Mouse (Mus musculus) embryonic fibroblast, embryonic 13.5 days (primary cell): ENCODE results near the gene H13. TPM values are rescaled to one million over a fixed set of nuclear protein-coding genes. Genes with fewer than 3 reads are reported as not detected.

Experiments used
- H3K27ac ChIP-seq: 2 replicates; pipeline ENCODE4 v1.5.1; 2012; ENCODE audit warnings: low read length, control low read depth, inconsistent platforms; ENCODE audit not compliant: insufficient read depth
- H3K4me1 ChIP-seq: 2 replicates; pipeline ENCODE4 v1.6.1; 2011; ENCODE audit warnings: low read length; ENCODE audit not compliant: control insufficient read depth, insufficient read depth
- H3K4me3 ChIP-seq: 2 replicates; pipeline ENCODE4 v1.5.1; 2011; ENCODE audit warnings: mild to moderate bottlenecking, control low read depth, low read length; ENCODE audit not compliant: insufficient read depth
- CTCF ChIP-seq: IDR thresholded peaks from 2 replicates; pipeline ENCODE4 v1.5.1; 2011; ENCODE audit warnings: mild to moderate bottlenecking, control low read depth, low read length, moderate library complexity, borderline replicate concordance; ENCODE audit not compliant: insufficient read depth
- POLR2A ChIP-seq: IDR thresholded peaks from 2 replicates; pipeline ENCODE4 v1.6.1; 2011; ENCODE audit warnings: low read depth, mild to moderate bottlenecking, control low read depth, low read length, moderate library complexity
- polyA plus RNA-seq: library from polyadenylated mRNA; stranded (reverse); fragments of >200 nt; gene quantifications from 2 replicates; pipeline ENCODE4 v1.2.4, GENCODE M21; 2011; ENCODE audit warnings: low read depth; ENCODE audit not compliant: missing spikeins, insufficient read length

Gene H13
- polyA plus RNA-seq, 1 experiment, result 141 TPM

DNA sequence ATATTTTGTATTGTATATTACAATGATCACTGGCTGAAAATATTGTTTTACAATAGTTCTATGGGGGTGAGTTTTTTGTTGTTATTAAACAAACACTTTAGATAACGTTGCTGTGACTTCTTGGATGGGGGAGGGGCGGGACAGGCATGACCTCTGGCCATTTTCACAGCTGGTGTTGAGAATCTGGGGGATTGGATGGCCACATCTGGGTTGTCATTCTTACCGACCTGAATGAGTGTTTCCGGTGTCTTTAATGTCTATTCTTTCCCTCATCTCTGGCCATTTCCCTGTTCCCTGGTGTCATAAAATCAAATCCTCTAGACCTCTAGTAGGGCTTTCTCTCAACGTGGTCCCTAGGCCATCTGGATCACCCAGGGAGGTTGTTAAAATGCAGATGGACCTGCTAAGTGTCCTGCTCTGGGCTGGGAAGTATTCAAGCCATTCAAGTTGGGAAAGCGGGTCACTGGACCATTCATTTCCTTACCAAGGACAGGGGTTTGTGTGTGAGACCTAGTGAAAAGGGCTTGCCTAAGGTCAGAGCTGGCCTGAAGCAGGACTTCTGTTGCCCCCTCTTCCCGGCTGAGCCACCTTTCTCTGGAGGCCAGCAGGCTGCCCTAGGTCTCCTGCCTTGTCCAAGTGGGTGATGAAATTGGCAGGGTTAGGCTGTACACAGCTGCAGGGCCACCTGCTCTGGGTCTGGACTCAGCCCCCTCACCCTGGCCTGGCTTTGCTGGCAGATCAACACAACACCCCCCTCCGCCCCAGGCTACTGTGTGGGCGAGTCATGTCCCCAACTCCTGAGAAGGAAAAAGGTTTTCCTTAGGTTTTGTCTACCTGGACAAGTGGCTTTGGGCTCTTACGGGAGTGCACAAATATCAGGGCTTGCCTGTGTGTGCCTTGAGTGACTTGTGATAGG is 68.3 kb downstream of the H13 start:
- Histone ChIP-seq H3K4me1 (peaks cover 4% of the 10 kb centered on the region; the same call in 1 of the 2 replicates), H3K4me3 (peak overlapping the region; percentile 69), H3K27ac (peak overlapping the region; percentile 16)
- peak; percentile 39 for TF ChIP-seq POLR2A
- TF ChIP-seq CTCF, result no peak

DNA sequence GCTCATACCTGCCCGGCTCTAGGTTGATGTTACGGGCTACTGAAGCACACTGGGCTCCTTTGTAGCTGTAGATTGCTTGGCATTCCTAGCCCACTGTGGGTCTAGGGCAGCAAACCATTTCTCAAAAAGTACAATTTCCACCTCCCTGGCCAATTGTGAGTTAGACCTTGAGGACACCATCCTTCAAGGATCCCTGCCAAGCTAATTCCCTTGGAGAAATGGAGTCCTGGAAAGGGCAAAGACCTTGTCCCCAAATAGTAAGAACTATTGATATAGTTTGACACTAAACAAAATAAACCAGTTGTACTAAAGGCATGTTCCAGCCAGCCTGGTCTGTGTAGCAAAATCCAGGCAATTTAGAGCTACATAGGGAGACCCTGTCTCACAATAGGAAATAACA is 69.1 kb downstream of the H13 start:
- Histone ChIP-seq H3K27ac (peak overlapping the region; percentile 16), H3K4me1 (peaks cover 4% of the 10 kb centered on the region; the same call in 1 of the 2 replicates), H3K4me3 (peak overlapping the region; percentile 69)
- peak; percentile 10 for TF ChIP-seq POLR2A
- no peak for TF ChIP-seq CTCF

DNA sequence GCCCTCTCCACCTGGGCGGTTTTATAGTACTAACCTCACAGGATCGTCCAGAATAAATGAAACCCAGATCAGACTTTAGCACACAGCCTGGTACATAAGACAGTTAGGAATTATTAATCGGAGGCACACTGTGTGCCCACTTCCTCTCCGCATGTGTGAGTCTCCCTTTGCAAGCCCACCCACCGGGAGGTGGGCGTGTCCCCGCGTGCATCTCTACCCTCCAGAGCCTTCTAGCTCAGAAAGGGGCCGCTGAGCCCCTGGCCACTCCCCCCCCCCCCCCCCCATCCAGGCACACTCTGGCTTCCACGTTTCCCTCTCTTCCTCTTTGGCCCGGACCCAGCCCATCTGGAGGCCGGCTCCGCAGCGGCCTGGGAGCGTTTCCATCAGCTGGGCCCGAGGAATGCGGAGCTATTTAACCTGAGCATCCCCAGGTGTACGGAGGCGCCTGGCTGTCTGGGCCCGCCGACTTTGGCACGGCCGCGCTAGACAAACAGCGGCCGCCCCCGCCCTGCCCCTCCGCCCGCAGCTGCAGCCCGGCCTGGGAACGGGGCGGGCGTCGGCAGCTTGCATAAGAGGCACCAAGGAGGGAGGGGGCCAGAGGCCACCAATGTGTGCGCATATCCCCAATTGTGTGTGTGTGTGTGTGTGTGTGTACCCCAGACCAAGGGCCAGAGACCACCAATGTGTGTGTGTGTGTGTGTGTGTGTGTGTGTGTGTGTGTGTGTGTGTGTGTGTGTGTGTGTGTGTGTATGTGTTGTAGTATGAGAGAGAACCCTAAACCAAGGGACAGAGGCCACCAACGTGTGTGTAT is 70.0 kb downstream of the H13 start:
- TF ChIP-seq POLR2A, result peak; percentile 57
- TF ChIP-seq CTCF, result no peak

DNA sequence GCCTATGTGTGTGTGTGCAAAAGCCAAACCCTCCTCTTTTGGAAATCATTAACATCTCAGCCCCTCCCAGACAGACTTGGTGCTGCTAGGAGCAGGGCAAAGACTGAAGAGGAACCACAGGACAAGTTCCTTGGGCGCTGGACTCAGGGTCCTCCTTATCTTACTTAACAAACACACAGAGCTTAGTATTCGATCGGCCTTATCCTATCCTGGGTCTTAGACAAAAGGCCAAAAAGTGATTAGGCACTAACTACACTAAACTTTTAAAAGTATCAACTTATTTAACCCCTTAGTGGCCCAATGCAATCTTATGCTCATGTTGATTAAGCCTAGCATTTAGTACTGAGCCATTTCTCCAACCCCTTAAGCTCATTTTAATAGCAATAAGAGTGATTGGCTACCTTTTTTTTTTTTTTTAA is 70.6 kb downstream of the H13 start:
- Histone ChIP-seq H3K4me3 (no peak overlapping the region), H3K4me1 (peaks cover 4% of the 10 kb centered on the region; the same call in 1 of the 2 replicates), H3K27ac (peak overlapping the region; percentile 79)
- TF ChIP-seq CTCF (no peak), POLR2A (no peak)

More for the DNA sequence above, 70.0 kb downstream of the H13 start:
- Histone ChIP-seq H3K27ac (peak overlapping the region; percentile 79), H3K4me3 (0 out of 2 replicates have a peak overlapping the region, but pooled peaks have one; percentile 3), H3K4me1 (peaks cover 4% of the 10 kb centered on the region; the same call in 1 of the 2 replicates)

DNA sequence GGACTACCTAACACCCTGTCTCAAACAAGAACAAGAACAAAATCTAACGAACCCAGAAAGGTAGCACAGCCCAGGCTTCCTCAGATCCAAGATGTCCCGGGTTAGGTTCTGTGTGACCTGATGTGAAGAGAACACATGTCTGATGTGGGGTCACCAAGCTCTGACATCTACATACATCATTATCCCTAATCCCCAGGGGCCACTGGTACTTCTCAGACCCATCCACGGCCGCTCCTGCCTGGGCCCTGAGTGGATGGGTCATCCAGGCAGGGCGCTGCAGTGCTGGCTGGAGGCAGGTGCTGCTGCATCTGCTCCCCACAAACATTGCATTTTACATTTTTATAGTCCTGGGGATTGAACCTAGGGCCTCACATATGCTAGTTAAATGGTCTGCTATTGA is 71.2 kb downstream of the H13 start:
- Histone ChIP-seq H3K4me1 (peaks cover 4% of the 10 kb centered on the region; the same call in 1 of the 2 replicates), H3K27ac (no peak overlapping the region), H3K4me3 (no peak overlapping the region)
- no peak for TF ChIP-seq POLR2A

DNA sequence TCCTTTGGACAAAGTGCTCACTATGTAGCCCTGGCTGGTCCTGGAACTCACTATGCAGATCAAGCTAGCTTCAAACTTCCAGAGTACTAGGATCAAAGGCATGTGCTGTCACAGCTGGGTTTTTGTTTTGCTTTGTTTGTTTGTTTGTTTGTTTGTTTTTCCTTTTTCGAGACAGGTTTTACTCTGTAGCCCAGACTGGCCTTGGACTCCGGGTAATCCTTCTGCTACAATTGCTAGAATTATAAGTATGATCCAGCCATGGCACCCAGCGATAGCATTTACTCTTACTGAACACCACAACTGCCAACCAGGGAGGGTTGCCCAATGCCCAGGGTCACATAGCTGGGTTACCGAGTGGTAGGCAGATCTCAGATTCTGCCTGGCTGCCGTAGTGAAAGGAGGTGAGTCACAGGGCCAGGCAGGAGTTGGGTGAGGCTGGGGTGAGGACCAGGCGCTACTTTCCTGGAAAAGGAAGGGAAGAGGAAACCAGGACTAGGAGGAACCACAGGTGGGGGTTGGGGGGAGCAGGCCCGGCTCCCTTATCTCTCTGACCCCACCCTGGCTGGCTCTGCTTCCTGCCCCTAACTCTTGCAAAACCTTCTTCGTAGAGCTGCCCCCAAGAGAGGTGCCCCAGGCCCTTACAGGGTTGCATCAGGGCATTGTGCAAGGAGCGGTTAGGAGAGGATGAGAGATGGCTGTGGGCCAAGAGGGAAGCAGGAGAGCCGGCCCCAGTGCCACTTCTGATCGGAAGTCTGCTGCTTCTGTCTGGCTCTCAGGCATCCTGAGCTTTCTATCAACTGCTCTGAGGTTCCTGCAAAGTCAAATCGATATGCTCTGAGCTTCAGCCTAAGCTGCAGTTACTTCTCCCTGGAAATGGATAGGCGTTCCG is 72.1 kb downstream of the H13 start:
- Histone ChIP-seq H3K4me1 (peaks cover 4% of the 10 kb centered on the region; the same call in 1 of the 2 replicates), H3K27ac (peak overlapping the region; percentile 32), H3K4me3 (no peak overlapping the region)
- no peak for TF ChIP-seq POLR2A
- no peak for TF ChIP-seq CTCF

DNA sequence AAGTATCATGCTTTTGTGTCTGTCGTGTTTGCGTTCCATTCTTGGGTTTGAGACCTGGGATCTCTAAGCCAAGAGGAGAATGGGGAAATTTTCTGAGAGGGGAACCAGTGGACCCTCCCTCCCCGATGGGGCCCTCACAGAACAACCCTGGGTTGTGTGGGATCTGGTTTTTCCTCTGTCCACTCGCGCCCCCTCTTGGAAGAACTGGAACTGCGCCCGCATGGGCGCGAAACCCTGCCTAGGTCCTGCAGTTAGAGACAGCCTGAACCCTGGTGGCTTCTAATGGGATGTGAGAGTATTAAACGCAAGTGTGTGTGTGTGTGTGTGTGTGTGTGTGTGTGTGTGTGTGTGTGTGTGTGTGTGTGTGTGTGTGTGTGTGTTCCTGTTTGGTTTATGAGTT is 73.2 kb downstream of the H13 start:
- Histone ChIP-seq H3K4me3 (no peak overlapping the region), H3K27ac (peak overlapping the region; percentile 32; the same call in 1 of the 2 replicates), H3K4me1 (peaks cover 4% of the 10 kb centered on the region; the same call in 1 of the 2 replicates)
- TF ChIP-seq CTCF (no peak), POLR2A (no peak)

DNA sequence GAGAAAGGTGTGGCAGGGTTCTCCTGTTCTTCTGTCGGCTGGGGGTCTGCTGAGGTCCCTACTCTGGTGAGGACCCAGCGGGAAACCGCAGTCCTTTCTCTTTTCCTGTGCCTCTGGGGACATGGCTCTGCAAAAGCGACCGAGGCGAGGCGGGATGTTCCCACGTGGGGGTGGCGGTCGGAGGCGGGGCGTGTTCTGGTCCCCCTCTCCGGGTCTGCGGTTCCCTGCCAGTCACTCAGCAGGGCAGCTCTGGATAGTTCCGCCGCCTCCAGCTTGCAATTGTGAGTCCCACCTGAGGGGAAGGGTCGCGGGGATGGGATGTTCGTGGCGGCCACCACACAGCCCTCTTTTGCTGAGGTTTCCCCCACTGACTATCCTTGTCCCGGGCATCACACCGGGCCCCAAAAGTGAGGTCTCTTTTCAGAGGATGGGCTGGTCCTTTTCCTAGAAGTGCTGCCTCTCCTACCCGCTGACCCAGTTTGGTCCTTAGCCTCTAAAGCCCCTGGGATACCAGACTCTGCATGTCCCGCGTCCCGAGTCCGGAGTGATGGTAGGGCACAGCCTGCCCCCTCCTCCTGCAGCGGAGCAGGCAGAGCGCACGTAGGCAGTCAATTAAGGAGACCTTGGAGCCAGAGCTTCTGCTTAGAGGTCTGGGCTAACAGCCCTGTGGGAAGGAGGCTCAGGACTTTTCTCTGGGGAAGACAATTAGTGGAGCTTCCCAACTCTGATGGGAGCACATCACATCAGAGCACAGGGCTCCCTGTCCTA is 84.9 kb downstream of the H13 start, which contains the start of gene Cox4i2:
Gene Cox4i2 (plus strand): TSS at position 230 of the 768 bp plus-strand sequence.
- Histone ChIP-seq H3K4me1 (no peaks in the 10 kb centered on the region; the same call in 1 of the 2 replicates), H3K27ac (no peak within 1 kb of the TSS), H3K4me3 (no peak within 1 kb of the TSS)
- TF ChIP-seq POLR2A (no peak), CTCF (no peak)
